Mouse (Mus musculus): ENCODE data around the gene Pcnt. TPM values are rescaled to one million over a fixed set of nuclear protein-coding genes. Genes with fewer than 3 reads are reported as not detected.

Pcnt gene
- polyA plus RNA-seq, 1 experiment from 2014 or later, result 5.9 TPM

Other genes with a start within 250 kb of the Pcnt start
- 262 and 302 TPM in 2 replicates for gene Prmt2, start 204.9 kb downstream of the Pcnt start, polyA plus RNA-seq (2015; fragmentation: Nextera tagmentation; extraction: Ambion mirVana)
- gene S100b, start 188.9 kb downstream of the Pcnt start, polyA plus RNA-seq (2015; fragmentation: Nextera tagmentation; extraction: Ambion mirVana), result 5.4 and 7.4 TPM in 2 replicates
- gene Dip2a, start 97.5 kb downstream of the Pcnt start, polyA plus RNA-seq (2015; fragmentation: Nextera tagmentation; extraction: Ambion mirVana), result 16.8 and 19.7 TPM in 2 replicates
- not detected in 2 replicates for gene AC141477.1, start 2.3 kb downstream of the Pcnt start, polyA plus RNA-seq (2015; fragmentation: Nextera tagmentation; extraction: Ambion mirVana)
- gene 2610028H24Rik, start 6.3 kb upstream of the Pcnt start, polyA plus RNA-seq (2015; fragmentation: Nextera tagmentation; extraction: Ambion mirVana), result not detected in 2 replicates
- gene Mcm3ap, start 26.1 kb upstream of the Pcnt start, polyA plus RNA-seq (2015; fragmentation: Nextera tagmentation; extraction: Ambion mirVana), result 48.2 and 60.4 TPM in 2 replicates
- 6.1 and 6.8 TPM in 2 replicates for gene Ybey, start 26.3 kb upstream of the Pcnt start, polyA plus RNA-seq (2015; fragmentation: Nextera tagmentation; extraction: Ambion mirVana)
- 36.7 and 45.0 TPM in 2 replicates for gene Lss, start 88.8 kb upstream of the Pcnt start, polyA plus RNA-seq (2015; fragmentation: Nextera tagmentation; extraction: Ambion mirVana)
- not detected in 2 replicates for gene Spatc1l, start 119.5 kb upstream of the Pcnt start, polyA plus RNA-seq (2015; fragmentation: Nextera tagmentation; extraction: Ambion mirVana)
- 0.18 and 0.46 TPM in 2 replicates for gene Ftcd, start 132.9 kb upstream of the Pcnt start, polyA plus RNA-seq (2015; fragmentation: Nextera tagmentation; extraction: Ambion mirVana)
- gene Col6a2, start 180.8 kb upstream of the Pcnt start, polyA plus RNA-seq (2015; fragmentation: Nextera tagmentation; extraction: Ambion mirVana), result 28.5 and 54.7 TPM in 2 replicates

Measured in neural tube, embryonic 15.5 days (tissue).